Mouse (Mus musculus): ENCODE measurements around the gene Cbfb. TPM values are rescaled to one million over a fixed set of nuclear protein-coding genes. Genes with fewer than 3 reads are reported as not detected.

Cbfb gene
- polyA plus RNA-seq (2015; fragmentation: Illumina TruSeq; extraction: RNeasy Lipid Tissue Mini Kit (QIAGEN cat#74804); ENCODE audit: insufficient read depth, low read depth, low replicate concordance), result 4.9 TPM

DNA sequence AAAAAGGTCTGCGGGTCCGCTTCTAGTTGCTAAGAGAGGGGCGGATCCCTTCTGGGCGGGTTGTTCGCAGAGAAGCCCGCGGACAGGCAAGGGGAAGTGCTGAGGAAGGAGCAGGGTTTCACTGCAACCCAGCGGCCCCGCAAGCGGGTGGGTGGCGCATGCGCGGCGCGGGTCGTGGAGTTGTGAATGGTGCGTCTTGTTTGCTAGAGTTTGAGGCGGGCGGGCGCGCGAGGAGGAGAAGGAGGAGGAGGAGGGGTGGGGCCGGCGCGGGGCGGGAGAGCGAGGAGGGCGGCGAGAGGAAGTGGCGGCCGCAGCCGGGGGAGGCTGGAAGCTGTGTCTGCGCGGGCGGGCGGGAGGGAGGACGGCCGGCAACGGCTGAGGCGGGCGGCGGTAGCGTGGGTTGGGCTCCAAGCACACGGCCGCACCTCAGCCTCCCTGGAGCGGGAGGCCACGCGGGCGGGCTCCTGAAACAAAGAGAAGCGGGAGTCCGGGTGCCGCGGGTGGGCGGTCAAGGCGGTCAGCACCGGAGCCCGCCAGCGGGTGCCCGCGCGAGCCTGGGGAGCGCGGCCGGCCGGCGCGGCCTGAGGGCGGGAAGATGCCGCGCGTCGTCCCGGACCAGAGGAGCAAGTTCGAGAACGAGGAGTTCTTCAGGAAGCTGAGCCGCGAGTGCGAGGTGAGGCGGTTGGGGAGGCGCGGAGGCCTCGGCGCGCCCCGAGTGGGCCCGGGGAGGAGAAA is at the start of gene Cbfb:
Gene Cbfb (plus strand): TSS at position 294 of the 735 bp plus-strand sequence.

DNA sequence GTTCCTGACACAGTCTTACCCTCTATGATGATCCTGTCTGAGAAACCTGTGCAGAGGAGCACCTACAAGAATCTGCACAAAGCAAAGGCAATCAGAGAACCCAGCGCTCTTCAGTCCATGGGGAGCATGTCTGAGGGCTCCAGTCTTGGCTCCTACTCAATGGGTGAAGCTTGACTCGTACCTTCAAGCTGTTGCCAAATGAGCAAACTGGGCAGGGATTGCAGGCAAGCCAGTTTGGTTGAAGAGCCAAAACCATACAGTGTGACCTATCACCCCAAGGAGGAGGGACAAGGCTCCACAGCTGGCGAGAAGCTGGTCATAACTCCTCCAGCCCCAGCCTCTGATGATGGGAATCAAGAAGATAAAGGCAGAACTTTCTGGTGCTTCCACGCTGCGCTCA is 39.0 kb upstream of the Cbfb start, which contains the start of gene Ces4a:
Gene Ces4a (plus strand): TSS at position 292 of the 400 bp plus-strand sequence.

DNA sequence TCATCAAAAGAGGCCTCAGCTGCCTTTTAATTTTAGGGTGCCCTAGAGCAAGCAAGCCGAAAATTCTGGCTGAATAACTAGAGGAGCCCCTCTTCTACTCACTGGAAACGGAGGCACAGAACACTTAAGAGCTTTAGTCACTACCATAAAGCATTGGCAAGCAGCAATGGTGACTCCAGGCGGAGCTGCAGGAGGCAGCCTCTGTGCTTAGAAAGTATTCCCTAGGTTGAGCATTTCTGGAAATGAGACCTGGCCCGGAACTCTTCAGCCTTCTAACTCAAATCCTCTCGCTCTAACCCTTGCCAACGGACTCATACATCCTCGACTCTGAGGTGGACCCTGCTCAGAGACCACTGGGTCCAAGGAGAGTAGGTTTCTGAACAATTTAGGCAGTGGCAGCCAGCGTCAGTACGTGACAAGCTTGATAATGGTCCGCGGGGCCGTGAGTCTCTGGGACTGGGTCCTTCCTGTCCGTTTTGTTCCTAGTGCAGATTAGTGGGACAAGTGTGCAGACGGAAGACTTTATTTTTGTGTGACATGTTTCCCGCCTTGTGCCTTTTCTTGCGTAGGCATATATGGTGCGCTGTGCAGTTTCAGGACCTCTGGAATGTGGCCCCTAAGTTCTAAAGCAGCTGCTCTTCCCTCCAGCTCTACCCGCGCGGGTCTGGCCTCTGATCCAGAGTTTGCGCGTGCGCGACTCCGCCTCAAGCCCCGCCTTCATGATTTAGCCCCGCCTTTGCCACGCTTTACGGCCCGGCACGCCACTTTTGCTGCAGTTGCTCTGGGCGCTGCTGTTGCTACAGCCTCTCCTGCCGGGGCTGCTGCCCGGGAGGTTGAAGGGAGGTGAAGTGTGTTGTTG is 54.2 kb downstream of the Cbfb start, which contains the start of gene D230025D16Rik:
Gene D230025D16Rik (plus strand): TSS at position 733 of the 859 bp plus-strand sequence.

DNA sequence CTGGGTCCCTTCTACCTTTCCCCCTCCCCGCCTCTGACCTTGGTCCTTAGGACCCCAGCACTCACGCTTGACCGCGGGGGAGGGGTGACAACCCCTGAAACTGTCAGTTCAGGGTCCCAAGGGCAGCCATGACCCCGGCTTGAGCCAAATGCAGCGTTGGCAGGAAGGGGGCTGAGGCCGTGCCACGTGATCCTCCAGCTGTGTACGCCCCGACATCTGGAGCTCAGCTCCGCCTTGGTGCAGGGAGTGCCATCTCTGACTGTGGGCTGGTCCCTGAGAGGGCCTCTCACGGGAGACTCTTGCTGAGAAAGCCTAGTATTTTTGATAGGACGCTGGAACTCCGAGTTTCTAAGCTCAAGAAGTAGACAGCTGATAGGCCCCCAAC is 84.5 kb downstream of the Cbfb start, which contains the start of gene B3gnt9:
Gene B3gnt9 (minus strand): TSS at position 188 of the 385 bp plus-strand sequence.

DNA sequence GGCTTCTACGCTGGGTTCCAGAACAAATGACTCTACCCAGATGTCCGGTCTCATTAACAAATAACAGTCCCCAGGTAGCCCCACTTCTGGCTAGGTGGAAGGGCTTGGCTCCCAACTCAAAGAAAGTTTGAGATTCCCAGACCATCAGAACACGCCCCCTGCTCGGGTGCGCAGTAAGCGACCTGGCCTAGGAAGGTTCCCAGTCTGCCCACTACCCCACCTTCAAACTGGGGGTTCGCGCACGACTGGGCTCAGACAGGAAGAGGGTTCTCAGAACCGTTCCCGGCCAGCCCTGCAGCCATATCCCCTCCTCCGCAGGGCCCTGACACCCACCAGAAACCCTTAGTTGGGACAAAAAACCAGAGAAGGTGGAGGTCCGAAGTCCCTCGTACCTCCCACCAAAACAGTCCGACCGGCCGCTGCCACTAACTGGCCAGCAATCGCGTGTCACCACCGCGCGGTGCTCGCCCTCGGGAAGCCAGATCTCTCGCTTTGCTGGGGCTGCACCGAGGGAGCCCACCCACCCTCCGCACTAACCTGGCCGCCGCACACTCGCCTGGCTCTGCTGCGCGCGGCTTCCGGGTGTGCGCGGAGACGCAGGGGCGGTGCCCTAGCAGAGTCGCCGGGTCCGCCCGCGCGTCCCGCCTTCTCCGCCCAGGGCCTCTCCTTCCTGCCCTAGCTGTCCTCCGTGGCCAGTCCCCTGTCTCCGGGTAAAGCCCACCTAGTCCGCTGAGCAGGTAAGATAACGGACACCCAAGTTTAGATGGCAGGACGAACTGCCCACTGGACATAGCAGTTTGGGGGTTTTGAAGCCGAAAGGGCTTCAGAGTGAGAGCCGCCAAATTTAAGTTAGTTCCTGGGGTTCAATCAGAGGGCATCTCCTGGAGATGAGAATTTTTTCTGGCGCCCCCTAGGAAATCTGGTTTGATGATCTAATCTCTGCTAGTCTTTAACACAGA is 93.8 kb downstream of the Cbfb start, which contains the start of the genes Tradd and Fbxl8:
Gene Tradd (minus strand): TSS at position 586 of the 959 bp plus-strand sequence.
Gene Fbxl8 (plus strand): TSS at position 625 of the 959 bp plus-strand sequence.

Other genes starting within 250 kb of the Cbfb start
- gene Ces2e, start 244.4 kb upstream of the Cbfb start, polyA plus RNA-seq (2015; fragmentation: Illumina TruSeq; extraction: RNeasy Lipid Tissue Mini Kit (QIAGEN cat#74804); ENCODE audit: insufficient read depth, low read depth, low replicate concordance), result 3.9 TPM
- not detected for gene Ces2f, start 223.3 kb upstream of the Cbfb start, polyA plus RNA-seq (2015; fragmentation: Illumina TruSeq; extraction: RNeasy Lipid Tissue Mini Kit (QIAGEN cat#74804); ENCODE audit: insufficient read depth, low read depth, low replicate concordance)
- 5.5 TPM for gene Ces2g, start 209.0 kb upstream of the Cbfb start, polyA plus RNA-seq (2015; fragmentation: Illumina TruSeq; extraction: RNeasy Lipid Tissue Mini Kit (QIAGEN cat#74804); ENCODE audit: insufficient read depth, low read depth, low replicate concordance)
- gene Ces2h, start 169.8 kb upstream of the Cbfb start, polyA plus RNA-seq (2015; fragmentation: Illumina TruSeq; extraction: RNeasy Lipid Tissue Mini Kit (QIAGEN cat#74804); ENCODE audit: insufficient read depth, low read depth, low replicate concordance), result not detected
- gene Ces3a, start 122.1 kb upstream of the Cbfb start, polyA plus RNA-seq (2015; fragmentation: Illumina TruSeq; extraction: RNeasy Lipid Tissue Mini Kit (QIAGEN cat#74804); ENCODE audit: insufficient read depth, low read depth, low replicate concordance), result not detected
- not detected for gene Ces3b, start 86.9 kb upstream of the Cbfb start, polyA plus RNA-seq (2015; fragmentation: Illumina TruSeq; extraction: RNeasy Lipid Tissue Mini Kit (QIAGEN cat#74804); ENCODE audit: insufficient read depth, low read depth, low replicate concordance)
- gene Ces4a, start 38.9 kb upstream of the Cbfb start, polyA plus RNA-seq (2015; fragmentation: Illumina TruSeq; extraction: RNeasy Lipid Tissue Mini Kit (QIAGEN cat#74804); ENCODE audit: insufficient read depth, low read depth, low replicate concordance), result not detected
- 9.7 TPM for gene D230025D16Rik, start 54.5 kb downstream of the Cbfb start, polyA plus RNA-seq (2015; fragmentation: Illumina TruSeq; extraction: RNeasy Lipid Tissue Mini Kit (QIAGEN cat#74804); ENCODE audit: insufficient read depth, low read depth, low replicate concordance)
- gene B3gnt9, start 84.5 kb downstream of the Cbfb start, polyA plus RNA-seq (2015; fragmentation: Illumina TruSeq; extraction: RNeasy Lipid Tissue Mini Kit (QIAGEN cat#74804); ENCODE audit: insufficient read depth, low read depth, low replicate concordance), result 3.1 TPM
- gene Tradd, start 93.9 kb downstream of the Cbfb start, polyA plus RNA-seq (2015; fragmentation: Illumina TruSeq; extraction: RNeasy Lipid Tissue Mini Kit (QIAGEN cat#74804); ENCODE audit: insufficient read depth, low read depth, low replicate concordance), result 5.1 TPM
- gene Fbxl8, start 94.0 kb downstream of the Cbfb start, polyA plus RNA-seq (2015; fragmentation: Illumina TruSeq; extraction: RNeasy Lipid Tissue Mini Kit (QIAGEN cat#74804); ENCODE audit: insufficient read depth, low read depth, low replicate concordance), result 1.3 TPM
- 2.9 TPM for gene Hsf4, start 99.1 kb downstream of the Cbfb start, polyA plus RNA-seq (2015; fragmentation: Illumina TruSeq; extraction: RNeasy Lipid Tissue Mini Kit (QIAGEN cat#74804); ENCODE audit: insufficient read depth, low read depth, low replicate concordance)
- gene Nol3, start 105.5 kb downstream of the Cbfb start, polyA plus RNA-seq (2015; fragmentation: Illumina TruSeq; extraction: RNeasy Lipid Tissue Mini Kit (QIAGEN cat#74804); ENCODE audit: insufficient read depth, low read depth, low replicate concordance), result 0.33 TPM
- 0.63 TPM for gene 4931428F04Rik, start 119.2 kb downstream of the Cbfb start, polyA plus RNA-seq (2015; fragmentation: Illumina TruSeq; extraction: RNeasy Lipid Tissue Mini Kit (QIAGEN cat#74804); ENCODE audit: insufficient read depth, low read depth, low replicate concordance)
- 5.2 TPM for gene Exoc3l, start 125.4 kb downstream of the Cbfb start, polyA plus RNA-seq (2015; fragmentation: Illumina TruSeq; extraction: RNeasy Lipid Tissue Mini Kit (QIAGEN cat#74804); ENCODE audit: insufficient read depth, low read depth, low replicate concordance)
- 15.0 TPM for gene E2f4, start 127.0 kb downstream of the Cbfb start, polyA plus RNA-seq (2015; fragmentation: Illumina TruSeq; extraction: RNeasy Lipid Tissue Mini Kit (QIAGEN cat#74804); ENCODE audit: insufficient read depth, low read depth, low replicate concordance)
- gene Elmo3, start 134.9 kb downstream of the Cbfb start, polyA plus RNA-seq (2015; fragmentation: Illumina TruSeq; extraction: RNeasy Lipid Tissue Mini Kit (QIAGEN cat#74804); ENCODE audit: insufficient read depth, low read depth, low replicate concordance), result 15.3 TPM
- 2.0 TPM for gene Lrrc29, start 155.6 kb downstream of the Cbfb start, polyA plus RNA-seq (2015; fragmentation: Illumina TruSeq; extraction: RNeasy Lipid Tissue Mini Kit (QIAGEN cat#74804); ENCODE audit: insufficient read depth, low read depth, low replicate concordance)
- 35.7 TPM for gene Tmem208, start 155.7 kb downstream of the Cbfb start, polyA plus RNA-seq (2015; fragmentation: Illumina TruSeq; extraction: RNeasy Lipid Tissue Mini Kit (QIAGEN cat#74804); ENCODE audit: insufficient read depth, low read depth, low replicate concordance)
- 7.3 TPM for gene Fhod1, start 177.3 kb downstream of the Cbfb start, polyA plus RNA-seq (2015; fragmentation: Illumina TruSeq; extraction: RNeasy Lipid Tissue Mini Kit (QIAGEN cat#74804); ENCODE audit: insufficient read depth, low read depth, low replicate concordance)
- gene Slc9a5, start 178.2 kb downstream of the Cbfb start, polyA plus RNA-seq (2015; fragmentation: Illumina TruSeq; extraction: RNeasy Lipid Tissue Mini Kit (QIAGEN cat#74804); ENCODE audit: insufficient read depth, low read depth, low replicate concordance), result 0.61 TPM
- not detected for gene Plekhg4, start 202.6 kb downstream of the Cbfb start, polyA plus RNA-seq (2015; fragmentation: Illumina TruSeq; extraction: RNeasy Lipid Tissue Mini Kit (QIAGEN cat#74804); ENCODE audit: insufficient read depth, low read depth, low replicate concordance)
- not detected for gene Kctd19, start 242.8 kb downstream of the Cbfb start, polyA plus RNA-seq (2015; fragmentation: Illumina TruSeq; extraction: RNeasy Lipid Tissue Mini Kit (QIAGEN cat#74804); ENCODE audit: insufficient read depth, low read depth, low replicate concordance)
- 1.6 TPM for gene Lrrc36, start 242.9 kb downstream of the Cbfb start, polyA plus RNA-seq (2015; fragmentation: Illumina TruSeq; extraction: RNeasy Lipid Tissue Mini Kit (QIAGEN cat#74804); ENCODE audit: insufficient read depth, low read depth, low replicate concordance)